Mouse (Mus musculus): ENCODE results near the gene Nexn. TPM values are rescaled to one million over a fixed set of nuclear protein-coding genes. Genes with fewer than 3 reads are reported as not detected.
A peak's percentile ranks its signal among the peaks of the same experiment; 100 is the strongest.

Gene Nexn
- total and polyA plus RNA-seq, 2 experiments from 2014 or later: 88.6 to 314 TPM

DNA sequence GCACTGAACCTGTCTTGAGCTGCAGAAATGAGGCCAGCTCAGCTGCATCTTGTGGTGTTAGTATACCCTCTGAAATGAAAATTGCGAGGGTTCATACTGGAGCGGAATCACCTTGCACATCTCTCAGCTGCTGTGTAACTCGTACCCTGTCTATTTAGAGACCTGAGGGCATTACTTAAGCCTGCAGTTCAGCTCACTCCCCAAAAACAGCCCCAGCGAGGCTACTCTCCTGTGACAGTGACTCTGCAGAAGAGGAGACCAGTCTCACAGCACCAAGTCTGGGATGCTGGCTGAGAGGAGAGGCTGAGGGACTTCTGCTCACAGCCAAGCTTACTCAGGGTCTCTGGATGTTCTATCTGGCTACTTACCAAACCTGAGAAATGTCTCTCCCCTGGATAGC lies 39.8 kb upstream of the Nexn start:
- Histone ChIP-seq H3K27me3 (ENCODE audit: control insufficient read depth, insufficient read depth, low read length) (no peaks in the 10 kb centered on the region), H3K36me3 (replicated peaks; ENCODE audit: control insufficient read depth, insufficient read depth, low read length) (no peaks in the 10 kb centered on the region), H3K4me1 (ENCODE audit: control insufficient read depth, insufficient read depth) (peaks cover 35% of the 10 kb centered on the region), H3K4me2 (ENCODE audit: low read depth, low read length) (no peak overlapping the region), H3K9ac (replicated peaks; ENCODE audit: low read depth, low read length) (no peak overlapping the region), H3K9me3 (replicated peaks; ENCODE audit: control insufficient read depth, low read length) (no peaks in the 10 kb centered on the region), H3K27ac (ENCODE audit: low read depth) (peak overlapping the region; percentile 98), H3K4me3 (ENCODE audit: low read depth, low read length) (no peak overlapping the region)
- 62% methylated on average over 4 of the region's 4 CpGs for WGBS
- no peak for TF ChIP-seq EP300 (IDR thresholded peaks at IDR 0.05; ENCODE audit: low read depth)
- no peak for TF ChIP-seq CTCF (IDR thresholded peaks at IDR 0.05; ENCODE audit: low read depth)
- DNase-seq (ENCODE audit: low spot score): no peak
- ATAC-seq (ENCODE audit: insufficient read depth, low read depth): no peak

- Histone ChIP-seq H3K27me3 (ENCODE audit: control insufficient read depth, insufficient read depth, low read length) (no peaks in the 10 kb centered on the region), H3K36me3 (replicated peaks; ENCODE audit: control insufficient read depth, insufficient read depth, low read length) (no peaks in the 10 kb centered on the region), H3K9me3 (replicated peaks; ENCODE audit: control insufficient read depth, low read length) (no peaks in the 10 kb centered on the region), H3K9ac (replicated peaks; ENCODE audit: low read depth, low read length) (no peak overlapping the region), H3K4me3 (ENCODE audit: low read depth, low read length) (no peak overlapping the region), H3K4me1 (ENCODE audit: control insufficient read depth, insufficient read depth) (peaks cover 29% of the 10 kb centered on the region), H3K27ac (ENCODE audit: low read depth) (peak overlapping the region; percentile 98), H3K4me2 (ENCODE audit: low read depth, low read length) (no peak overlapping the region)
- TF ChIP-seq EP300 (IDR thresholded peaks at IDR 0.05; ENCODE audit: low read depth) (no peak), CTCF (IDR thresholded peaks at IDR 0.05; ENCODE audit: low read depth) (no peak)
- ATAC-seq (ENCODE audit: insufficient read depth, low read depth) (peak; percentile 45), DNase-seq (ENCODE audit: low spot score) (peak; percentile 67)
- 28% methylated on average over 8 of the region's 8 CpGs for WGBS
These were observed 38.9 kb upstream of the Nexn start for GRCm38 (mm10) chr3:152305080-152305479.

DNA sequence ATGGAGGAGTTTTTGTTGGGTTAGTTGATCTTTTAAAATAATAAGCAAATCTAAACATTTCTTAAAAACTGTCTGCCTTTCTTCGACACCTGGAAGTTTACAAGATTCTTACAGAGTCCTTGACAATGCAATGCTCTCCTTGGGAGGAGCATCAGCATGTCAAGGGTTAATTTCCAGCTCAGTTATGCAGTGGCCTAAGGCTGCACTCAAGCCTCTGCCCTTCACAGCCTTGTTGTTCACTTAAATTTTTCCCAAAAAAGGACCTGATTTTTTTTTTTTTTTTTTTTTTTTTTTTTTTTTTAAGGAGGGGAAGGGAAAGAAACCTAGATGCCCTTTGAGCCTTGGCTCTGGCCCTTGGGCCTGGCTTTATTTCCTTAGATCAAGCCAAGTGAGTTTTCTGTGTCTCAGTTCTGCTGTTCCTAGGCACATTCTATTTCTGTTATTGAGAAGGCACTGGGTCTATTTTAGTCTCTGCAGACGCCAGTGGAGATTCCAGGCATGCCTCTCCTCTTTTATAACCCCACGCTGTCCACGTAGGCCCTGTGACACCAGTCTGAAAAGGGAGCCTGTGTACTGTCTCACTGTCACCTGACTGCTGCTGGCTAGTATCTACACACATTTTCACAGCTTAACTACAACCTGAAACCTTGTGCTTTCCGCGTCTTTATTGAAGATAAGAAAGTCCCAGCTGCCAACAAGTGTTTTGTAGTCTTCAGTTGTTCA lies 38.1 kb upstream of the Nexn start:
- no peak overlapping the region for H3K4me2 ChIP-seq (ENCODE audit: low read depth, low read length)
- no peaks in the 10 kb centered on the region for H3K9me3 ChIP-seq (replicated peaks; ENCODE audit: control insufficient read depth, low read length)
- H3K27me3 ChIP-seq (ENCODE audit: control insufficient read depth, insufficient read depth, low read length): no peaks in the 10 kb centered on the region
- H3K36me3 ChIP-seq (replicated peaks; ENCODE audit: control insufficient read depth, insufficient read depth, low read length): no peaks in the 10 kb centered on the region
- WGBS: 19% methylated on average over 6 of the region's 6 CpGs
- TF ChIP-seq CTCF (IDR thresholded peaks at IDR 0.05; ENCODE audit: low read depth): no peak
- TF ChIP-seq EP300 (IDR thresholded peaks at IDR 0.05; ENCODE audit: low read depth): peak; percentile 96
- no peak overlapping the region for H3K9ac ChIP-seq (replicated peaks; ENCODE audit: low read depth, low read length)
- peak overlapping the region; percentile 98 for H3K27ac ChIP-seq (ENCODE audit: low read depth)
- peaks cover 21% of the 10 kb centered on the region for H3K4me1 ChIP-seq (ENCODE audit: control insufficient read depth, insufficient read depth)
- no peak overlapping the region for H3K4me3 ChIP-seq (ENCODE audit: low read depth, low read length)
- DNase-seq (ENCODE audit: low spot score) (peak; percentile 97), ATAC-seq (ENCODE audit: insufficient read depth, low read depth) (peak; percentile 91)

DNA sequence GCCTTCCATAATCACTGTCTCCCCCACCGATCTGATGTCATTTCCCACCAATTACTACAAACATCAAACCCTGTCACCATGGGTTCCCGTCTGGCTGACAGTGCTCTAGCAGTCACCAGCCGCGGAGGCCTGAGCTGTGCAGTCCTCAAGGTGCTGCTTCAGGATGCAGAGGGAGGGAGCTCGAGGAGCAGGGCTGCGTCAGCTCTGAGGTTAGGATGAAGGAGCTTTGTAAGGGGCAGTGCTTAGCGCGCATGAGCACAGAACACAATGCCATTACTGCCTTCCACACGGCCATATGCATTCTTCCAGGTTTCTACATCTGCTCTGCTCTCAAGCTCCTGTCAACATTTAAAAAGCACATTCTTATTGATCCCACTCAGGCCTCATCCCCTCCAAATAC lies 36.8 kb upstream of the Nexn start:
- Histone ChIP-seq H3K36me3 (replicated peaks; ENCODE audit: control insufficient read depth, insufficient read depth, low read length) (no peaks in the 10 kb centered on the region), H3K4me1 (ENCODE audit: control insufficient read depth, insufficient read depth) (peaks cover 14% of the 10 kb centered on the region), H3K4me3 (ENCODE audit: low read depth, low read length) (no peak overlapping the region), H3K27me3 (ENCODE audit: control insufficient read depth, insufficient read depth, low read length) (no peaks in the 10 kb centered on the region), H3K4me2 (ENCODE audit: low read depth, low read length) (no peak overlapping the region), H3K9ac (replicated peaks; ENCODE audit: low read depth, low read length) (no peak overlapping the region), H3K9me3 (replicated peaks; ENCODE audit: control insufficient read depth, low read length) (no peaks in the 10 kb centered on the region), H3K27ac (ENCODE audit: low read depth) (peak overlapping the region; percentile 98)
- TF ChIP-seq CTCF (IDR thresholded peaks at IDR 0.05; ENCODE audit: low read depth) (no peak), EP300 (IDR thresholded peaks at IDR 0.05; ENCODE audit: low read depth) (no peak)
- ATAC-seq (ENCODE audit: insufficient read depth, low read depth) (no peak), DNase-seq (ENCODE audit: low spot score) (no peak)
- 54% methylated on average over 9 of the region's 9 CpGs for WGBS

- Histone ChIP-seq H3K27me3 (ENCODE audit: control insufficient read depth, insufficient read depth, low read length) (no peaks in the 10 kb centered on the region), H3K9me3 (replicated peaks; ENCODE audit: control insufficient read depth, low read length) (no peaks in the 10 kb centered on the region), H3K4me1 (ENCODE audit: control insufficient read depth, insufficient read depth) (peaks cover under 1% of the 10 kb centered on the region), H3K4me2 (ENCODE audit: low read depth, low read length) (no peak overlapping the region), H3K36me3 (replicated peaks; ENCODE audit: control insufficient read depth, insufficient read depth, low read length) (peaks cover 12% of the 10 kb centered on the region), H3K27ac (ENCODE audit: low read depth) (no peak overlapping the region), H3K9ac (replicated peaks; ENCODE audit: low read depth, low read length) (no peak overlapping the region), H3K4me3 (ENCODE audit: low read depth, low read length) (no peak overlapping the region)
- no peak for ATAC-seq (ENCODE audit: insufficient read depth, low read depth)
- TF ChIP-seq CTCF (IDR thresholded peaks at IDR 0.05; ENCODE audit: low read depth): peak; percentile 28; the same call in 1 of the 2 replicates
- no peak for TF ChIP-seq EP300 (IDR thresholded peaks at IDR 0.05; ENCODE audit: low read depth)
- no peak for DNase-seq (ENCODE audit: low spot score)
- WGBS: 88% methylated on average over 14 of the region's 14 CpGs
These were observed 34.5 kb upstream of the Nexn start for GRCm38 (mm10) chr3:152300376-152301337.

Measured in heart, postnatal 0 days (tissue).